ENCODE assay signal across 22 mouse cellular contexts in the genomic region with DNA sequence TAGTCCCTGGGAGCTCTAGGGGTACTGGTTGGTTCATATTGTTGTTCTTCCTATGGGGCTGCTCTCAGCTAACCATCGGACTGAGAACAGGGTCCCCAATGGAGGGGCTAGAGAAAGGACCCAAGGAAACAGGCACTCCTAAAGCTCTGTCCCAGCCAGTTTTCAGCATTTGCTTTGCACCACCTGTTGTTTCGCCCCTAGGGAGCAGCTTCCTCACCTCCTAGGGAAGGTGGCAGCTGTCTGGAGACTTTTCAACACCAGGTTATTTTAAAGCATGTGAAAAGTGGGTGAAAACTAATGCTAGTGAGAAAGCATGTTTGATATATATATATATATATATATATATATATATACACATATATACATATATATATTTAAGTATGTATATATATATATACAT.
DNase-seq lines count a peak whose midpoint lies in the region; ATAC-seq and TF ChIP-seq lines count a peak whose summit lies in the region.
"Had no signal": no experiment of that assay in that cellular context is flagged by ENCODE, and none has a peak within 500 bp of the region (broad histone marks: within the 10 kb centered on the region; RNA-seq: fewer than 3 reads in every experiment).

No protein-coding gene starts in this region.

- DNase-seq in spleen, adult 2 months (ENCODE audit: low read depth in 1 of 2, low spot score in 2 of 2), result no peak
- DNase-seq in spleen, adult 18-20 months, result no peak
- DNase-seq in CH12.LX (ENCODE audit: extremely low read depth), result no peak
- DNase-seq in adrenal gland, adult 8-10 months, result no peak
- no peak for DNase-seq in frontal cortex, postnatal 25 days (ENCODE audit: low spot score in 2 of 2)
- DNase-seq: adrenal gland, adult 2 months; adrenal gland, postnatal 10 days; adrenal gland, postnatal 14 days; adrenal gland, postnatal 25 days; adrenal gland, postnatal 36 days; cerebellum, adult 11 months; cerebellum, adult 11-12 months; cerebellum, adult 18-20 months; cerebellum, adult 2 months; cerebellum, adult 8-10 months had no signal

- no peak for TF ChIP-seq POLR2A in spleen, adult 2 months (IDR thresholded peaks at IDR 0.05; ENCODE audit: low read depth, low read length)
- no peak for TF ChIP-seq POLR2A in CH12.LX (IDR thresholded peaks at IDR 0.05; ENCODE audit: low read depth, low read length)
- TF ChIP-seq POLR2A in bone marrow, adult 2 months (IDR thresholded peaks at IDR 0.05; ENCODE audit: borderline replicate concordance, control insufficient read depth, low read depth, low read length), result no peak
- no peak for TF ChIP-seq POLR2A in myocyte (IDR thresholded peaks at IDR 0.05; ENCODE audit: insufficient read length, low read depth)

- dilution Hi-C loops in CH12.LX (cut with MboI; ENCODE audit: extremely low pct_ligation_motif_present, extremely low pct_unique_long_range_greater_than_20kb, low sequenced_read_pairs), result no loop called here

- H3K9me3 ChIP-seq in CH12.LX (replicated peaks; ENCODE audit: low read length), result no peaks in the 10 kb centered on the region
- H3K9me3 ChIP-seq in neural tube, embryonic 15.5 days (replicated peaks), result no peaks in the 10 kb centered on the region
- H3K9me3 ChIP-seq: G1E had no signal

- no peak for ATAC-seq in neural tube, embryonic 15.5 days (ENCODE audit: low FRiP score)
- ATAC-seq: activated CD4-positive, CD25-positive, alpha-beta regulatory T cell, adult 4 months; CD4-positive, CD25-positive, alpha-beta regulatory T cell, adult 4 months had no signal

- H3K4me3 ChIP-seq in spleen, adult 2 months (ENCODE audit: extremely low read depth, insufficient read depth, insufficient read length), result no peak overlapping the region
- H3K4me3 ChIP-seq in CH12.LX (replicated peaks in 1 of 3; ENCODE audit: low read depth in 2 of 3, low read length in 2 of 3, poor library complexity in 1 of 3) (no peak overlapping the region), myocyte (no peak overlapping the region)
- no peak overlapping the region for H3K4me3 ChIP-seq in bone marrow, adult 2 months (replicated peaks; ENCODE audit: control insufficient read depth, low read depth, low read length)
- H3K4me3 ChIP-seq in neural tube, embryonic 15.5 days (replicated peaks), result no peak overlapping the region

- no peak for TF ChIP-seq CTCF in spleen, adult 2 months (IDR thresholded peaks at IDR 0.05; ENCODE audit: extremely low read depth, insufficient read depth, insufficient read length, insufficient replicate concordance)
- TF ChIP-seq CTCF in CH12.LX (conservative IDR thresholded peaks at IDR 0.05 in 1 of 2, IDR thresholded peaks at IDR 0.05 in 1 of 2; ENCODE audit: low read depth in 2 of 2, low read length in 2 of 2), result no peak
- TF ChIP-seq CTCF in bone marrow, adult 2 months (IDR thresholded peaks at IDR 0.05; ENCODE audit: control insufficient read depth, insufficient read depth, low read length), result no peak

- in situ Hi-C loops in CH12.LX (cut with MboI; ENCODE audit: low pct_ligation_motif_present, low pct_unique_long_range_greater_than_20kb, low sequenced_read_pairs), result no loop called here

- H3ac ChIP-seq in myocyte (ENCODE audit: control insufficient read depth, insufficient read length), result no peak overlapping the region

- no peak for TF ChIP-seq RAD21 in CH12.LX (IDR thresholded peaks at IDR 0.05; ENCODE audit: low read depth, low read length)

- H3K4me1 ChIP-seq in spleen, adult 2 months (ENCODE audit: control insufficient read depth, insufficient read depth, insufficient read length), result peaks cover 21% of the 10 kb centered on the region
- peaks cover 24 to 57% of the 10 kb centered on the region in 2 experiments for H3K4me1 ChIP-seq in CH12.LX (ENCODE audit: control insufficient read depth in 1 of 2, insufficient read depth in 2 of 2)
- H3K4me1 ChIP-seq in bone marrow, adult 2 months (ENCODE audit: control insufficient read depth, insufficient read depth, low read length), result peaks cover 2% of the 10 kb centered on the region; the same call in 1 of the 2 replicates
- peaks cover 14% of the 10 kb centered on the region for H3K4me1 ChIP-seq in neural tube, embryonic 15.5 days

- no peaks in the 10 kb centered on the region for H3K36me3 ChIP-seq in spleen, adult 2 months (ENCODE audit: control insufficient read depth, insufficient read depth, low read length)
- H3K36me3 ChIP-seq in CH12.LX (replicated peaks in 1 of 2; ENCODE audit: control insufficient read depth in 1 of 2, insufficient read depth in 1 of 2, low read length in 1 of 2) (no peaks in the 10 kb centered on the region), myocyte (ENCODE audit: control insufficient read depth, insufficient read depth) (no peaks in the 10 kb centered on the region)
- H3K36me3 ChIP-seq in neural tube, embryonic 15.5 days, result no peaks in the 10 kb centered on the region
- H3K36me3 ChIP-seq: G1E had no signal

- no peak for TF ChIP-seq EP300 in CH12.LX (IDR thresholded peaks at IDR 0.05; ENCODE audit: low read length)

- H3K4me2 ChIP-seq in CH12.LX (ENCODE audit: insufficient read depth, low read depth, poor library complexity, severe bottlenecking) (no peak overlapping the region), myocyte (ENCODE audit: low read depth) (peak overlapping the region; percentile 44)
- no peak overlapping the region for H3K4me2 ChIP-seq in neural tube, embryonic 15.5 days

- WGBS in spleen, adult 2 months, result 79% methylated on average over 2 of the region's 2 CpGs
- WGBS in bone marrow, adult 2 months, result 73% methylated on average over 2 of the region's 2 CpGs
- WGBS in neural tube, embryonic 15.5 days, result 94% methylated on average over 2 of the region's 2 CpGs

- H3K79me2 ChIP-seq in CH12.LX (replicated peaks; ENCODE audit: control insufficient read depth, extremely low read depth, insufficient read depth, poor library complexity, severe bottlenecking) (no peaks in the 10 kb centered on the region), myocyte (ENCODE audit: control insufficient read depth, insufficient read depth) (no peaks in the 10 kb centered on the region)

- H3K9ac ChIP-seq in CH12.LX (ENCODE audit: insufficient read depth, low read depth), result peak overlapping the region; percentile 49; the same call in 1 of the 2 replicates
- no peak overlapping the region for H3K9ac ChIP-seq in neural tube, embryonic 15.5 days (replicated peaks)

- peak overlapping the region; percentile 84 for H3K27ac ChIP-seq in spleen, adult 2 months (ENCODE audit: insufficient read depth, low read length)
- H3K27ac ChIP-seq in CH12.LX (ENCODE audit: insufficient read depth, low read depth), result peak overlapping the region; percentile 44; the same call in 1 of the 2 replicates
- H3K27ac ChIP-seq in bone marrow, adult 2 months (ENCODE audit: control insufficient read depth, insufficient read depth, low read depth, low read length, poor library complexity), result peak overlapping the region; percentile 33; the same call in 1 of the 2 replicates
- H3K27ac ChIP-seq in neural tube, embryonic 15.5 days (replicated peaks), result no peak overlapping the region

- no peaks in the 10 kb centered on the region for H3K27me3 ChIP-seq in spleen, adult 2 months (ENCODE audit: control insufficient read depth, insufficient read depth, low read length)
- H3K27me3 ChIP-seq in CH12.LX (replicated peaks) (no peaks in the 10 kb centered on the region), myocyte (ENCODE audit: control insufficient read depth, insufficient read depth, insufficient read length) (no peaks in the 10 kb centered on the region)
- no peaks in the 10 kb centered on the region for H3K27me3 ChIP-seq in neural tube, embryonic 15.5 days (replicated peaks)
- H3K27me3 ChIP-seq: Patski had no signal

TF ChIP-seq in CH12.LX, 34 proteins besides CTCF, POLR2A, EP300 and RAD21:
- no peak for TF ChIP-seq KAT2A (IDR thresholded peaks at IDR 0.05; ENCODE audit: insufficient replicate concordance, low read length)
- TF ChIP-seq JUN (IDR thresholded peaks at IDR 0.05; ENCODE audit: insufficient read depth, low read depth, low read length), result no peak
- TF ChIP-seq PAX5 (IDR thresholded peaks at IDR 0.05; ENCODE audit: low read length), result no peak
- no peak for TF ChIP-seq MEF2A (IDR thresholded peaks at IDR 0.05; ENCODE audit: borderline replicate concordance, low read depth, low read length)
- no peak for TF ChIP-seq MXI1 (IDR thresholded peaks at IDR 0.05; ENCODE audit: low read depth, low read length)
- no peak for TF ChIP-seq BHLHE40 (IDR thresholded peaks at IDR 0.05; ENCODE audit: low read depth, low read length)
- no peak for TF ChIP-seq NELFE (IDR thresholded peaks at IDR 0.05; ENCODE audit: low read depth, low read length)
- TF ChIP-seq UBTF (IDR thresholded peaks at IDR 0.05; ENCODE audit: low read depth, low read length), result no peak
- TF ChIP-seq IRF4 (IDR thresholded peaks at IDR 0.05; ENCODE audit: low read depth, low read length), result no peak
- TF ChIP-seq MAZ (IDR thresholded peaks at IDR 0.05; ENCODE audit: low read depth, low read length), result no peak
- no peak for TF ChIP-seq TCF12 (IDR thresholded peaks at IDR 0.05; ENCODE audit: low read depth, low read length)
- TF ChIP-seq ZKSCAN1 (IDR thresholded peaks at IDR 0.05; ENCODE audit: borderline replicate concordance, low read depth, low read length), result no peak
- TF ChIP-seq ELF1 (IDR thresholded peaks at IDR 0.05; ENCODE audit: low read depth, low read length), result no peak
- no peak for TF ChIP-seq USF1 (IDR thresholded peaks at IDR 0.05; ENCODE audit: low read depth, low read length)

TF ChIP-seq in myocyte, 11 proteins besides CTCF, POLR2A, EP300 and RAD21:
- TF ChIP-seq TCF12 (IDR thresholded peaks at IDR 0.05; ENCODE audit: insufficient read depth, poor library complexity, severe bottlenecking) (peak; percentile 85), POLR2AphosphoS2 (IDR thresholded peaks at IDR 0.05; ENCODE audit: insufficient read length, low read depth) (no peak), CEBPB (IDR thresholded peaks at IDR 0.05; ENCODE audit: insufficient read depth, poor library complexity, severe bottlenecking) (no peak), USF1 (IDR thresholded peaks at IDR 0.05; ENCODE audit: low read depth) (no peak), SRF (IDR thresholded peaks at IDR 0.05; ENCODE audit: control insufficient read depth, insufficient read length, low read depth) (no peak), MAX (IDR thresholded peaks at IDR 0.05; ENCODE audit: low read depth) (no peak), E2F4 (IDR thresholded peaks at IDR 0.05; ENCODE audit: insufficient read depth) (no peak), TCF3 (IDR thresholded peaks at IDR 0.05; ENCODE audit: insufficient read length, low read depth) (peak; percentile 39), MYOG (IDR thresholded peaks at IDR 0.05; ENCODE audit: control insufficient read depth in 1 of 3, insufficient read depth in 1 of 3, insufficient read length in 2 of 3, low read depth in 2 of 3) (peak in 2 of 3 experiments; percentile 37 to 91), MYOD1 (IDR thresholded peaks at IDR 0.05; ENCODE audit: control insufficient read depth in 1 of 3, insufficient read length in 2 of 3, low read depth in 2 of 3) (peak; percentile 44 to 90 (median 80)), REST (IDR thresholded peaks at IDR 0.05; ENCODE audit: insufficient read depth, insufficient read length) (no peak)
TF ChIP-seq in myocyte: peak in this region for 4.
